Mouse (Mus musculus): ENCODE measurements around the gene Csrnp2.

The Csrnp2 gene

DNA sequence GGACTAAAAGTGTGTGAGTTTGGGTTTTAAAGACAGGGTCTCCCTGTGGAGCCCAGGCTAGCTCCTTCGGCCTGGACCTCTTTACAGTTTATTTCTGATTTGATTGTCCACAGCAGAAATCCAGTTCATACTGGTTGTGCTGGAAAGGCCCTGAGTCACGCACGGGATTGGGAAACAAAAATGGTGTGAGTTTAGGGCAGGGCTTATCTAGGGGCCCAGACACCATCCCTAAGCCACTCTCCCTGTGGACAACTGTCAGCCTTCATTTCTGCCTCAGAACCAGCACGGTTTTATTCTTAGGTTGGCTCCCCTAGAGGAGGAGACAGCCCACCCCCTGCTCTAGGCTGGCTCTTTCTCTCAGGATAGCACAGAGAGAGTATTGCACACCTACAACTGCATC is 62.1 kb downstream of the Csrnp2 start:
- DNase-seq (ENCODE audit: low spot score in 2 of 2), result no peak

DNA sequence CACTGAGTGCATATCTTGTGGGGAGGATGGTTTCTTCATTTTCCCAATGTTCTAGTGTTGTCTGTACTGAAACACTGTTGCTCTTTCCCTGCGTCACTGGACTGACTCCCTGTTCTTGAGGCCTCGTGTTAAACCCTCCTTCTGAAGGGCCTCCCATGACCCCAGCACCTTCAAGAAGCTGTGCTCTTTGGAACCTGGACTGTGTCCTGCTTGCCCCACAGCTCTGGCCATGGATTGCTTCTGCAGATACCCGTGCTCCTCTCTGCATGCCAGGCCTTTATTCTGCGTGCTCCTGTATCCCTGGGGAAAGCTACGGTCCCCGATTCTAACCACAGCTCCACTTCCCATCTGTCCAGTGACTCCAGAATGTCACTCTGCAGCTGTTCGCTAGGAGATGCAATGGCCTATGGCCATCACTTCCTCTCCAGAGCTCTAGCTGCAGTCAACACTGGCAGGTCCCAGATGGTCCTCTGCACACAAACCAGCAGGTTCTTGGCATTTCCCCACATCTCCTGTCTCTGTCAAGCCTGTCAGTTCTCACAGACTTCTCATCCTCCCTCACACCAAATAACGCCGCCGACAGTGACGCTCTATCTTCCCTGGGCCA is 65.2 kb downstream of the Csrnp2 start:
- DNase-seq (ENCODE audit: low spot score in 2 of 2), result no peak
